Mouse (Mus musculus) right cerebral cortex, postnatal 4 days (tissue): ENCODE data around the gene 1500015O10Rik.

Experiments used
- DNase-seq: peaks from one replicate; pipeline ENCODE4 v3.0.0-alpha.2; 2022

1500015O10Rik gene

DNA sequence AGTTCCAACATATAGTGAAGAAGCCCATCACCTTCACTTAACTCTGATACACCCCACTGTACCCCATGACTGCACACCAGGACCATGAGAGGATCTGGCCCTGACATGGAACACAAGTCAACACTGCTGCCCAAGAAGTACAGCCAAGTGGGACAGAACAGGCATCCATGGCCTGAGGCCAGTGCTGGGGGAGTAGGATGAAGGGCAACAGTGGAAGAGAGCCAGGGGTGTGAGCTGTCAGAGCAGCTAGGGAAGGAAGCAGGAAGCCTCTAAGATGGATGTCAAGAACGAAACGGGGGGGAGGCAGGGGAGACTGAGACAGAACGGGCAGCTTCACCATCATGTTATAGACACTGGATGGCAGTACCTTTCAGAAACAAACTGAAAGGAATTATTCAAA, 45.7 kb downstream of the 1500015O10Rik start:
- DNase-seq = no peak

DNA sequence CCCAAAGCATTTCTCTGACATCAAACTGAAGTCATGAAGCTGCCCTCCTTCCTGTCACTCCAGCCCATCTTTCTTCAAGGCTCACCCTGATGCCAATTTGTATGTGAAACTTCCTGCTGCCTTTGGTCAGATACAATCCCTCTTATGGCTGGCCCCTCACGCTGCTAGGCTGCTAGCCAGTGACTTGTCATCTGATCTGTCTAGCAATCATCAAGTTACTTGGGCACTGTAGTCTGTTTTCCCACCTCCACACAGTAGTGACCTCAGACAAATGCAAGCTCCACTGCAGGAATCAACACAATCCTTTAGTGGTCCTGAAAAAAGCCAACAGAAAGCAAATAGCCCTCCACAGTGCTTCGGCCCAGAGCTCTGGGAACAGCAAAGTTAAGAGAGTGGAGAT, 50.8 kb downstream of the 1500015O10Rik start:
- DNase-seq = no peak

DNA sequence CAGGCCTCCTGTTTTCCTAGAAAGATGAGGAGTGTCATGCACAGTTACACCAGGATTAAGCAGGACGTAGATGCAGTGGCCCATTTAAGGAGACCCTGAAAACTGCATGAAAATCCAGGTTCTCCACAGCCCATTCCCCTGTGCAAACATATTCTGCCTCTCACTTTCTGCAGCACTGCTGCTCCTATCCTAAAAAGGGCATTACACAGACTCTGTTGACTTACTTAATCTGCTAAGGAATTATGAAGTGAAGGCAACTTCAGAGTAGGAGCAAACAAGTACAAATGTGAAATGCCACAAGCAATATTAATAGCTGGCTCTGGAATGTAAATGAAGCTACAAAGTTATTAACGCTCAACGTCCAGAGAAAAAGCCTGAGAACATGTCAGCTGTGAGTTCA, 51.3 kb downstream of the 1500015O10Rik start:
- DNase-seq = no peak

DNA sequence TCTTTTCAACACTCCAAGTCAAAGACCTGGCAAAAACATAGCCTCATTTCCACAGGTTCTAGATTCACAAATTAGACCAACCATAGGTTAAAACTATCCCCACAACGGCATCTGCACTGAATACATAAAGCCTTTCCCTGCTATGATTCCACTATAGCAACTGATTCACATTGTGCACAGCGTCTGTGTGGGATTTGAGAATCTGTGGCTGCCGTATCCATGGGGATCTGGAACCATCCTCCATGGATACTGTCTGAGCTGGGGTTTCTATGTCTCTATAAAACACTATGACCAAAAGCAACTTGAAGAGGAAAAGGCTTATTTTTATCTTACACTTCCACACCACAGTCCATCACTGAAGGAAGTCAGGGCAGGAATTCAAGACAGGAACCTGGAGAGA, 52.3 kb downstream of the 1500015O10Rik start:
- DNase-seq = no peak

DNA sequence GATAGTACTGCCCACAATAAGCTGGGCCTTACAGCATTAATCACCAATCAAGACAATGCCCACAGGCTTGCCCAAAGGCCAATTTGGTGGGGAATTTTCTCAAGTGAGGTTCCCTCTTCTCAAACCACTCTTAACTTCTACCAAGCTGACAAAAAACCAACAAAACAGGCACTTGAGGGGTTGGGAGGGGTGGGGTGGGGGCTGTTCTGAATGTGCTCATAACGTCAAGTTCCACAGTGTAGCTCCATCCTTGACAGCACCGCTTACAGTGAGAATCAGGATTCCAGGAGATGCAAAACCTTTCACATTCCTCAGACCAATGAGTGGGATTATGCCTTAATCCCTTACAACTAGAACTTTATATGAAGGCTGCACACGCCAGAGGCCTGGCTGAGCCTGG, 52.8 kb downstream of the 1500015O10Rik start:
- no peak for DNase-seq

DNA sequence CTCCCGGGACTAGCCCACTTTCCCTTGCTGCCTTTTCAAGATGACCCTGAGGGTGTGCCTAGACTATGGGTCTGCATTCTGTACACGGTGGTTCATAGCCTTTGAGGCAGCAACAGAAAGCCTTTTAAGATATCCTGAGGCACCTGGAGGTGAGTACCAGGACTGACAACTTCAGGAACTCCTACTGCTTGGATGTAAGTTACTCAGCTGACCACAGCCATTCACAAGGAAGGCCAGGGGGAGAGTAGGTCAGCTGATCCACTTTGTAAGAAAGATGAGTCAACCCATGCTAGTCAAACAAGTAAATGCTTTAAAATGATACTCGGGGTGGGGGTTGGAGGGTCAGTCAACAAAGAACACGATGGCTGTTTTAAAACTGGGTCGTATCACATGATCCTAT, 54.9 kb downstream of the 1500015O10Rik start:
- no peak for DNase-seq

DNA sequence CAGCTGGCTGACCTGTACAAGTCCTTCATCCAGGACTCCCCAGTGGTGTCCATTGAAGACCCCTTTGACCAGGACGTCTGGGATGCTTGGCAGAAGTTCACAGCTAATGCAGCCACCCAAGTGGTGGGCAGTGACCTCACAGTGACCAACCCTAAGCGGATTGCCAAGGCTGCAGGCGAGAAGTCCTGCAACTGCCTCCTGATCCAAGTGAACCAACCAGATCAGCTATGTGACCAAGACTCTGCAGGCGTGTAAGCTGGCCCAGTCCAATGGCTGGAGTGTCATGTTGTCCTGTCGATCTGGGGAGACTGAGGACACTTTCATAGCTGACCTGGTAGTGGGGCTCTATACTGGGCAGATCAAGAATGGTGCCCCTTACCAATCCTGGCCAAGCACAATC, 56.3 kb downstream of the 1500015O10Rik start:
- DNase-seq = no peak

DNA sequence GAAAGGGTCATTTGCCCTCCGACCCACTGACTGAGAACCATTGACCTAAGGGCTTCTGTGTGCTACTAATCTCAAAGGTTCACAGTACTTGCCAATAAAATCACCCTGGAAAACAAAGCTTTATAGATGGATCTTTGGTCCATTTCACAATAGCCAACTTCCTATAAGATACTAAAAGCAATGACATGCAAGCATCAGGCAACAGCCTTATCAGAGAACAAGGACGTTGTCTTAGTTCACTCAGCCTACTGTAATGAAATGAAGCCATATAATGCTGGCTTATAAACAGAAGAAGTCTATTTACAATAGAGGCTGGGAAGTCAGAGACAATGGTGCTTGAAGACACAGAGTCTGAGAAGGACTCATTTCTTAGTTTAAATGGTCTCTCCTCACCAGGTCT, 59.4 kb downstream of the 1500015O10Rik start:
- no peak for DNase-seq
